Mouse (Mus musculus) spleen, adult 2 months (tissue): ENCODE data around the gene Det1.
A peak's percentile ranks its signal among the peaks of the same experiment; 100 is the strongest.

Experiments used
- CTCF ChIP-seq: fragments of 200-500 bp; IDR thresholded peaks from 2 replicates; pipeline ENCODE4 v1.5.1; 2011; ENCODE audit warnings: mild to moderate bottlenecking, inconsistent platforms; ENCODE audit not compliant: insufficient read depth, insufficient read length, insufficient replicate concordance; ENCODE audit errors: extremely low read depth
- POLR2A ChIP-seq: fragments of 200-500 bp; IDR thresholded peaks from 2 replicates; pipeline ENCODE4 v1.6.1; 2011; ENCODE audit warnings: low read depth, low read length, inconsistent platforms

- peak; percentile 73; the same call in 1 of the 2 replicates for TF ChIP-seq CTCF
- TF ChIP-seq POLR2A, result no peak
Observed at GRCm38 (mm10) chr7:78791359-78792222, 55.5 kb downstream of the Det1 start.
